Mouse (Mus musculus) testis, adult 2 months (tissue): ENCODE data around the gene 1600002K03Rik.

Experiments
- CTCF ChIP-seq: fragments of 200-500 bp; IDR thresholded peaks from 2 replicates; pipeline ENCODE4 v1.5.1; 2012; ENCODE audit warnings: low read depth, mild to moderate bottlenecking, inconsistent platforms, low read length, moderate library complexity; ENCODE audit not compliant: control insufficient read depth, insufficient read depth, insufficient replicate concordance
- POLR2A ChIP-seq: fragments of 200-500 bp; IDR thresholded peaks from 2 replicates; pipeline ENCODE4 v1.6.1; 2012; ENCODE audit warnings: low read depth, mild to moderate bottlenecking, inconsistent platforms, low read length, moderate library complexity; ENCODE audit not compliant: control insufficient read depth

DNA sequence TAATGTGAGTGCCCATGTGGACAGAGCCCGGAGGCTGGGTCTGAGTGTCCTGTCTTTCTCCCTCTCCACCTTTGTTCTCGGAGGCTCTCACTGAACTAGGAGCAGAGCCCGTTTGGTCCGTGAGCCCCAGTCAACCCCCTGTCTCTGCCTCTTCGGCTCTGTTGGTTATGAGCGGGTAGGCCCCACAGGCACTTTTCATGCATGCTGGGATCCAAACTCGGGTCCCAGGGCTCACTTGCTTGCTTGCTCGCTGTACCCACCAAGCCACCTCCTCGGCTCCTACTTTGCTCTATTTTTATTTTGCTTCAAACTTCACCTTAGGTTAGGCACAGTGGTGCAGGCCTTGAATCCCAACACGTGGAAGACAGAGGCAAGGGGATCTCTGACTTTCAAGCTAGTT is 15.0 kb downstream of the 1600002K03Rik start:
- TF ChIP-seq POLR2A: no peak
- TF ChIP-seq CTCF: no peak
